Mouse (Mus musculus) CH12.LX (cell line): Measurements from ENCODE around the gene Upk3a. TPM values are rescaled to one million over a fixed set of nuclear protein-coding genes. Genes with fewer than 3 reads are reported as not detected.

Experiments
- DNase-seq: peaks from one replicate; pipeline ENCODE4 v3.0.0-alpha.2; 2013; ENCODE audit errors: extremely low read depth
- H3K27ac ChIP-seq: 2 replicates; pipeline ENCODE4 v1.5.1; 2012; ENCODE audit warnings: low read depth, mild to moderate bottlenecking, control low read depth, moderate library complexity; ENCODE audit not compliant: insufficient read depth
- H3K27me3 ChIP-seq: replicated peaks from 2 replicates; pipeline ENCODE3; 2012; ENCODE audit warnings: inconsistent platforms
- H3K36me3 ChIP-seq, 2 experiments: replicated peaks in 1 of 2; 2 replicates each; pipeline versions ENCODE3 to v1.6.1; 2012; ENCODE audit warnings: inconsistent platforms in 1 of 2, low read length in 1 of 2, mild to moderate bottlenecking in 1 of 2, mixed read lengths in 1 of 2, moderate library complexity in 1 of 2; ENCODE audit not compliant: control insufficient read depth in 1 of 2, insufficient read depth in 1 of 2
- H3K4me1 ChIP-seq, 2 experiments: 2 replicates each; pipeline ENCODE4 v1.6.1; 2012; ENCODE audit warnings: inconsistent platforms in 1 of 2, moderate library complexity in 1 of 2; ENCODE audit not compliant: insufficient read depth in 2 of 2, control insufficient read depth in 1 of 2
- H3K4me2 ChIP-seq: 2 replicates; pipeline ENCODE4 v1.6.1; 2012; ENCODE audit warnings: low read depth, mild to moderate bottlenecking, control low read depth; ENCODE audit not compliant: poor library complexity, insufficient read depth, severe bottlenecking
- H3K4me3 ChIP-seq, 3 experiments: fragments of 150-350 bp in 1 of 3; sonication (generic) in 1 of 3; replicated peaks in 1 of 3; 2 replicates each; pipeline versions ENCODE3 to v1.5.1; 2011 to 2012; ENCODE audit warnings: low read depth in 2 of 3, low read length in 2 of 3, mild to moderate bottlenecking in 2 of 3, moderate library complexity in 2 of 3, control low read depth in 1 of 3, improper control_type of control experiment in 1 of 3, inconsistent platforms in 1 of 3, mixed read lengths in 1 of 3; ENCODE audit not compliant: poor library complexity in 1 of 3
- H3K79me2 ChIP-seq: replicated peaks from 2 replicates; pipeline ENCODE4 v1.6.1; 2012; ENCODE audit warnings: mild to moderate bottlenecking, moderate library complexity; ENCODE audit not compliant: control insufficient read depth, poor library complexity, insufficient read depth, severe bottlenecking; ENCODE audit errors: extremely low read depth
- H3K9ac ChIP-seq: 2 replicates; pipeline ENCODE4 v1.6.1; 2012; ENCODE audit warnings: low read depth, mild to moderate bottlenecking, control low read depth, moderate library complexity; ENCODE audit not compliant: insufficient read depth
- H3K9me3 ChIP-seq: replicated peaks from 2 replicates; pipeline ENCODE3; 2012; ENCODE audit warnings: low read length, inconsistent platforms, mixed read lengths
- CHD2 ChIP-seq: IDR thresholded peaks from 2 replicates; pipeline ENCODE4 v1.6.1; 2011; ENCODE audit warnings: low read length, improper control_type of control experiment
- CTCF ChIP-seq, 2 experiments: IDR thresholded peaks in 1 of 2; conservative IDR thresholded peaks in 1 of 2; 2 replicates each; pipeline ENCODE4 v1.5.1; 2011 to 2012; ENCODE audit warnings: low read depth in 2 of 2, low read length in 2 of 2, improper control_type of control experiment in 1 of 2, inconsistent platforms in 1 of 2, mild to moderate bottlenecking in 1 of 2, moderate library complexity in 1 of 2
- E2F4 ChIP-seq: IDR thresholded peaks from 2 replicates; pipeline ENCODE4 v1.6.1; 2011; ENCODE audit warnings: low read depth, low read length, improper control_type of control experiment; ENCODE audit not compliant: insufficient replicate concordance
- EP300 ChIP-seq: IDR thresholded peaks from 2 replicates; pipeline ENCODE4 v1.6.1; 2011; ENCODE audit warnings: low read length, improper control_type of control experiment
- GABPA ChIP-seq: IDR thresholded peaks from 2 replicates; pipeline ENCODE4 v1.6.1; 2012; ENCODE audit warnings: low read depth, low read length, improper control_type of control experiment, inconsistent platforms; ENCODE audit not compliant: insufficient replicate concordance
- JUND ChIP-seq: conservative IDR thresholded peaks from 2 replicates; pipeline ENCODE4 v1.6.1; 2011; ENCODE audit warnings: low read depth, low read length, improper control_type of control experiment
- MAFK ChIP-seq: IDR thresholded peaks from 2 replicates; pipeline ENCODE4 v1.6.1; 2011; ENCODE audit warnings: low read length, improper control_type of control experiment; ENCODE audit not compliant: insufficient replicate concordance
- MEF2A ChIP-seq: IDR thresholded peaks from 2 replicates; pipeline ENCODE4 v1.6.1; 2014; ENCODE audit warnings: low read depth, mild to moderate bottlenecking, inconsistent platforms, low read length, improper control_type of control experiment, borderline replicate concordance
- NRF1 ChIP-seq: IDR thresholded peaks from 2 replicates; pipeline ENCODE4 v1.6.1; 2014; ENCODE audit warnings: low read depth, mild to moderate bottlenecking, inconsistent platforms, low read length, improper control_type of control experiment, moderate library complexity
- RAD21 ChIP-seq: IDR thresholded peaks from 2 replicates; pipeline ENCODE4 v1.6.1; 2011; ENCODE audit warnings: low read depth, mild to moderate bottlenecking, low read length, improper control_type of control experiment, moderate library complexity
- SMC3 ChIP-seq: IDR thresholded peaks from 2 replicates; pipeline ENCODE4 v1.6.1; 2011; ENCODE audit warnings: low read depth, low read length, improper control_type of control experiment
- USF2 ChIP-seq: conservative IDR thresholded peaks from 2 replicates; pipeline ENCODE4 v1.6.1; 2011; ENCODE audit warnings: low read depth, low read length, improper control_type of control experiment
- ZMIZ1 ChIP-seq: IDR thresholded peaks from 2 replicates; pipeline ENCODE4 v1.6.1; 2012; ENCODE audit warnings: low read depth, mild to moderate bottlenecking, inconsistent platforms, low read length, improper control_type of control experiment
- dilution Hi-C: fragments of 300-500 bp; cut with MboI; formaldehyde crosslinking; loops from 2 replicates; pipeline ENCODE4 v1.14.3; 2020; ENCODE audit warnings: low sequenced_read_pairs; ENCODE audit not compliant: extremely low pct_unique_long_range_greater_than_20kb, extremely low pct_ligation_motif_present
- in situ Hi-C: fragments of 300-500 bp; cut with MboI; formaldehyde crosslinking; loops from 3 replicates; pipeline ENCODE4 v1.14.3; 2019; ENCODE audit warnings: low sequenced_read_pairs, low pct_ligation_motif_present, low pct_unique_long_range_greater_than_20kb, mixed read lengths
- polyA plus RNA-seq: library from polyadenylated mRNA; unstranded; fragments of >175 nt; gene quantifications from 2 replicates; pipeline ENCODE4 v1.2.1, GENCODE M21; 2012; ENCODE audit warnings: low read depth; ENCODE audit not compliant: insufficient read length
- total RNA-seq, 2 experiments: library from RNA; depleted of rRNA; stranded (reverse); fragments of 300-350 nt in 1 of 2; fragments of >200 nt in 1 of 2; gene quantifications; 2 replicates each; pipeline ENCODE4 v1.2.3; 2012 to 2014

Gene Upk3a
- total and polyA plus RNA-seq, 3 experiments = not detected

DNA sequence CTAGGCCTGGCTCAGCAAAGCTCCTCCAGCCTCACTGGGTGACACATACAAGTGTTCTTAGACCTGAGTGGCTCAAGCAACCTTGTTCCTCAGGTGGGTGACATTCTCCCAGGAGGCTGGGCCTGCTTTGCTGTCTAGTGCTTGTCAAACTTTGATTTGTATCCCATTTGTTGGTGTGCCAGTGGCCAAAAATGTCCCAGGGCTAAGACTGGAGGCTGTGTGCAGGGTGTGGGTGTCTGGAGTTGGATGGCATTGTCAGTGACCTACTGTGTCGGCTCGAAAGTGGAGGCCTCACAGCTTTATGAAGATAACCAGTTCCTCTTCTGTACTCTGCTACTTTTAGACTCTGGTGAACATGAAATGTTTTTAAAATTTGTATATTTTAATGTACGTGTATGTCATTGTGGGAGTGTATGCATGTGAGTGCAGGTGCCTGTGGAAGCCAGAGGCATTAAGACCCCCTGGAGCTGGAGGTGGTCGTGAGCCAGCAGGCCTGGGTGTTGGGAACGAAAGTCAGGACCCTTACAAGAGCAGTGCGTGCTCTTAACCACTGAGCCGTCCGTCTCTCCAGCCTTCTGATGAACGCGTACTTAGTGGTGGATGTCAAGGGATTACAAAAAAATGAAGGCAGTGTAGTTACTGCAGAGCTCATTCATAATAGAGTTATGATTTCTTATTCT lies 24.7 kb downstream of the Upk3a start:
- no peak for TF ChIP-seq MEF2A
- TF ChIP-seq ZMIZ1 = no peak
- TF ChIP-seq SMC3 = no peak
- TF ChIP-seq MAFK = no peak
- TF ChIP-seq GABPA = no peak
- TF ChIP-seq USF2 = no peak
- H3K9ac ChIP-seq = no peak overlapping the region
- no peaks in the 10 kb centered on the region for H3K79me2 ChIP-seq
- H3K27me3 ChIP-seq = no peaks in the 10 kb centered on the region
- H3K4me3 ChIP-seq = no peak overlapping the region
- dilution Hi-C loops (no loop called here), in situ Hi-C loops (no loop called here)
- no peaks in the 10 kb centered on the region for H3K9me3 ChIP-seq
- peaks cover 3 to 50% of the 10 kb centered on the region in 2 experiments for H3K36me3 ChIP-seq
- peaks cover 8 to 51% of the 10 kb centered on the region in 2 experiments for H3K4me1 ChIP-seq
- H3K27ac ChIP-seq = no peak overlapping the region
- DNase-seq = no peak
- no peak overlapping the region for H3K4me2 ChIP-seq

DNA sequence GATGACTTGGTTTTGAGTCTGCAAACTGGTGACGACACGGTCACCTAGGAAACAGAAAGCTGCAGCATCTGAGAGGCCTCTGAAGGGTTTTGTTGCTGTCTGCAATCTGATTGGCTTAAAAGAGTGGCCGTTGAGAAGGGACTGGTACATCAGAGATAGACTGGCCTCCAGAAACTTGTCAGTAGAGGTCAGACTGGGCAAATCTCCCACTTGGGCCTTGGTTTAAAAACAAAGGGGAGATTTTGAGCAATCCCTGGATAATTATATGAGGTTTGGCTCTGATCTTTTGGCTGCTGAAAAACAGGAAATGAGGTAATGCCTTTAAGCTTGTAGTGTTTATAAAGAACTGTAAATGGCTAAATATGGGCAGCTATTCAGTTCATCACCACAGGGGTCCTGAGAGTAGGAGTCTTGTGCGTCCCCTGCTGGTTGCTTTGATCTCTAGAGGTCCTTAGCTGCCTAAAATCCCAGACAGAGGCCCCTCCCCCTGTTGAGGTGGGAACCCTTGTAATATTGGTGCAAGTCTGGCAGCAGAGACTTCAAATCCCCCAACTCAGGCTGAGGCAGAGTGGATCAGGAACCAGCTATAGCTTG lies 25.5 kb downstream of the Upk3a start:
- H3K36me3 ChIP-seq = peaks cover 3 to 58% of the 10 kb centered on the region in 2 experiments
- no peaks in the 10 kb centered on the region for H3K9me3 ChIP-seq
- H3K27me3 ChIP-seq = no peaks in the 10 kb centered on the region
- dilution Hi-C loops = no loop called here
- H3K9ac ChIP-seq = no peak overlapping the region
- no peaks in the 10 kb centered on the region for H3K79me2 ChIP-seq
- H3K4me3 ChIP-seq = no peak overlapping the region
- in situ Hi-C loops = no loop called here
- TF ChIP-seq E2F4 (no peak), JUND (peak; percentile 48; the same call in 1 of the 2 replicates), EP300 (0 out of 2 replicates have a peak, but pooled peaks have one; percentile 15), CHD2 (no peak), NRF1 (no peak), SMC3 (peak; percentile 66), USF2 (no peak), CTCF (conservative IDR thresholded peaks at IDR 0.05 in 1 of 2, IDR thresholded peaks at IDR 0.05 in 1 of 2; ENCODE audit: low read depth in 2 of 2, low read length in 2 of 2) (peak; percentile 47 to 72), MEF2A (0 out of 2 replicates have a peak, but pooled peaks have one; percentile 21), RAD21 (peak; percentile 35)
- no peak overlapping the region for H3K27ac ChIP-seq
- peaks cover 8 to 51% of the 10 kb centered on the region in 2 experiments for H3K4me1 ChIP-seq
- DNase-seq = peak; percentile 74
- no peak overlapping the region for H3K4me2 ChIP-seq
